Mouse (Mus musculus) embryo, embryonic 10 days (tissue): ENCODE data around the gene Gm36864.
"Not testable (repeated sequence)": the region's sequence is repeated elsewhere in the genome, so short reads cannot be mapped to it uniquely, and the experiment has no call there.

Source experiments
- DNase-seq: peaks from one replicate; pipeline ENCODE4 v3.0.0-alpha.2; 2015; ENCODE audit warnings: low spot score

Gm36864 gene

GRCm38 (mm10) chr7:44235909-44236308 lies at the start of gene Gm36864:
TSS of gene Gm36864 (plus strand) at chr7:44236177.
- DNase-seq = no peak

- not testable (repeated sequence) for DNase-seq
Measured at GRCm38 (mm10) chr7:44186516-44186915, 49.5 kb upstream of the Gm36864 start.

DNA sequence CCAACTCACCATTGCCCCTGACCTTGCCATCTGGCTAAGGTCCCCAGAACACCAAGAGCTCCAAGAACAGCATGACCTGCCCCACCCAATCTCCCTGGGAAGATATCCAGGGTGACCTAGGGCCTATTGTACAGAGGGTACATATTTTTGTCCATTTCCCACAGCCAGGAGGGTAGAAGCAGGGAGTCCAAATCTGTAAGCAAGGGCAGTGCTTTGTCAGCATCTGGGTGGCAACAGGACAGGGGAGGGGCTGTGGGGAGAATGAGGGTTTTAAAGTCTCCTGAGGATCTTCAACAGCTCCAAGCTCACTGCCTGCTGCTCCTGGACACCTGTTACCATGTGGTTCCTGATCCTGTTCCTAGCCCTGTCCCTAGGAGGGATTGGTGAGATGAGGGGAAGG lies 48.0 kb upstream of the Gm36864 start, which contains the start of gene Klk1b24:
Gene Klk1b24, plus strand, starts transcription at position 301 of the 400 bp plus-strand sequence.
- DNase-seq = not testable (repeated sequence)

GRCm38 (mm10) chr7:44193466-44193865 lies 42.5 kb upstream of the Gm36864 start:
- not testable (repeated sequence) for DNase-seq

- DNase-seq = no peak
Measured at GRCm38 (mm10) chr7:44197891-44198290, 38.1 kb upstream of the Gm36864 start, which contains the start of gene Klk1b3. TSS of gene Klk1b3 (plus strand) at chr7:44198191.

GRCm38 (mm10) chr7:44207135-44207534 lies 28.8 kb upstream of the Gm36864 start, which contains the start of gene Klk1b4:
TSS of gene Klk1b4 (plus strand) at chr7:44207435.
- DNase-seq = not testable (repeated sequence)

DNA sequence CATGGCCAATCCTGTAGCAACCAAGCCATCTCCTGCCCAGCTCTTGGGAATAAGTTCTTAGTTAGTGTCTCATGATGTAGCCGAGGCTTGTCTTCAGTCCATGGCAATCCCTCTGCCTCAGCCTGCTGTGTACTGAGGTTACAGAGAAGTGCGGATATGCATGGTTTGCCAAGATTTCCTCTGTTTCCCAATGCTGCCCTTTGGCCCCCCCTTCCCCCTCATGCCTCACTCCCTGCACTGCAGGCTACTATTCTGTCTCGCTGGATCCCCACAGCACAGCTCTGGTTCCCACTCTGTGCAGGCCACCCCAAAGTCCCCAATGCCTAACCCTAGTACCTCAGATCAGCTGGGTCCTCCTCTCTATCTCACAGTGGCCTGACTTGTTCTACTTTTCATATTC lies 27.7 kb upstream of the Gm36864 start:
- DNase-seq = no peak

- no peak for DNase-seq
Measured at GRCm38 (mm10) chr7:44215645-44216044, 20.3 kb upstream of the Gm36864 start, which contains the start of gene Klk1b5. TSS of gene Klk1b5 (plus strand) at chr7:44215945.

GRCm38 (mm10) chr7:44221601-44222000 lies 14.4 kb upstream of the Gm36864 start:
- DNase-seq = not testable (repeated sequence)

- not testable (repeated sequence) for DNase-seq
Measured at GRCm38 (mm10) chr7:44222335-44222734, 13.6 kb upstream of the Gm36864 start.

DNA sequence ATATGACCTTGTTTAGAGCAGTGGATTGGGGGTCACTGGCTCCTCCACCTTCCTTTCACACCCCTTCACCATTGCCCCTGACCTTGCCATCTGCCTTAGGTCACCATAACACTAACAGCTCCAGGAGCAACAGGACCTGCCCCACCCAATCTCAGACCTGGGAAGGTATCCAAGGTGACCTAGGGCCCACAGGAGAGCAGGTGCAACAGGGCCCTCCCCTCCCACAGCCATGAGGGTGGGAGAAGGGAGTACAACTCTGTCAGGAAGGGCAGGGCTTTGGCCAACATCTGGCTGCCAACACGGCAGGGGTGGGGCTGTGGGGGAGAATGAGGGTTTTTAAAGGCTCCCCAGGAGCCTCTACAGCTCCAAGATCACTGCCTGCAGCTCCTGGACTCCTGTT lies 10.9 kb upstream of the Gm36864 start, which contains the start of gene Klk1:
Gene Klk1, plus strand, starts transcription at position 285 of the 400 bp plus-strand sequence.
- DNase-seq = no peak

- DNase-seq = no peak
Measured at GRCm38 (mm10) chr7:44239913-44240312, 3.9 kb downstream of the Gm36864 start.

GRCm38 (mm10) chr7:44240712-44241111 lies 4.7 kb downstream of the Gm36864 start:
- DNase-seq = no peak

GRCm38 (mm10) chr7:44241163-44241562 lies 5.2 kb downstream of the Gm36864 start:
- DNase-seq = peak; percentile 3

- no peak for DNase-seq
Measured at GRCm38 (mm10) chr7:44244080-44244479, 8.1 kb downstream of the Gm36864 start.

DNA sequence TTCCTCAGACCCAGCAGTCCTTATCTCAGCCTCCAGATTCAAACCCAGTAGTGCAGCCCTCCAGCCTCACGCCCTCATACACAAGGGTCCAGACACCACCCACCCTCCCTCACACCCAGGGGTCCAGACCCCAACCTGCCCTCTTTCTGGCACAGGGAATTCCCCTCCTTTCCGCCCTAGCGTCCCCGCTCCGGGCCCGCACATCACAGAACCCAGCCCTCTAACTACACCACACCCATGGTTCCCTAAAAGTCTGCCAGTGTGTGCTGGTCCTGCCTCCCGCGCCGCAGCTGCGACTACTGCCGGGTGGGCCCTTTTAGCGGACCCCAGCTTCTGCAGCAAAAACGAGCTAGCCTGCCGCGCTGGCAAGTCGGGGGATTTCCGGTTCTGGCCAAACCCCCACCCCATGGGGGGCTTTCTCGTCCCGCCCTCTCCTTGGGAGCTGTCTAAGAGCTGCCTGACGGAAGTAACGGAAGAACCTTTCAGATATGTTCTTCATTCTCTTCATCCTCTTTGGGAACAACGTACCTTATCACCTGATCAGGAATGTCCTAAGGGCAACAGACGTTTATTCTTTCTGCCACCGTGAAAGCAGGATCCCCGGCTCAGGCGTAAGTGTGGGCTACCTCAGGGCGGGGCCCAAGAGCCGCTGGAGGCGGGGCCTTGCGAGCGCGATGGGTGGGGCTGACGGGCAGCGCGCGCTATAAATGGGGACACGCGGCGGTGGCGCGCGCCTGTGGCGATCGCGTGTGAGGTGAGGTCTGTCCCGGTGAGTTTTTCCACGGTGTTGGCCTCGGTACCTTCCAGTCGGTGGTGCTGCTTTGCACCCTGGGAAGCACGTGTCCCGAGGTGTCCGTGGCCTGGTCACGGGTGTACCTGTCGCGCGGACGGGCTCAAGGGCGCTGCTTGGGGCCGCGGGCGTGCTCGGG lies 10.3 kb downstream of the Gm36864 start, which contains the start of the genes 1700028J19Rik and 2410002F23Rik:
Gene 1700028J19Rik, minus strand, starts transcription at position 641 of the 929 bp plus-strand sequence.
Gene 2410002F23Rik, plus strand, starts transcription at position 668 of the 929 bp plus-strand sequence.
- DNase-seq = peak; percentile 88

- DNase-seq = peak; percentile 43
Measured at GRCm38 (mm10) chr7:44246984-44247470, 11.1 kb downstream of the Gm36864 start.

DNA sequence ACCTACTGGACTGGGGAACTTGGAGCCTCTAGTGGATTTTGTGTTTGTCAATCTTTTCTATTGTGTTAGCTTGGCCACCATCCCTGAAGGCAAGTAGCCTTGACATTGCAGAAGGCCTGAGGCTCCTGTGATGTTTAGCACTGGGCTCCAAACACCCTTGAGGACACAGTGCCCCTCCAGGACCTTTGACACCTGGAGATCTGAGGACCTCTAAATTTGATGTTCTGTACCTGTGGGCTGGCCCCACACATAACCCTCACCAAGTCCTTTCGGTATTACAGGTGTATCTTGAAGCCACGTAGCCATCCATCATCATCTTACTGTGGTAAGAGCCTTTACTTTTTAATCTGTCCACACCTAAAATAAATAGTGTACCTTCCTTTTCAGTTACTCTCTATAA lies 12.0 kb downstream of the Gm36864 start:
- DNase-seq = no peak

- DNase-seq = no peak
Measured at GRCm38 (mm10) chr7:44249248-44249647, 13.3 kb downstream of the Gm36864 start.

GRCm38 (mm10) chr7:44250732-44251275 lies 14.8 kb downstream of the Gm36864 start:
- DNase-seq = not testable (repeated sequence)

- peak; percentile 5 for DNase-seq
Measured at GRCm38 (mm10) chr7:44253023-44253616, 17.1 kb downstream of the Gm36864 start.

DNA sequence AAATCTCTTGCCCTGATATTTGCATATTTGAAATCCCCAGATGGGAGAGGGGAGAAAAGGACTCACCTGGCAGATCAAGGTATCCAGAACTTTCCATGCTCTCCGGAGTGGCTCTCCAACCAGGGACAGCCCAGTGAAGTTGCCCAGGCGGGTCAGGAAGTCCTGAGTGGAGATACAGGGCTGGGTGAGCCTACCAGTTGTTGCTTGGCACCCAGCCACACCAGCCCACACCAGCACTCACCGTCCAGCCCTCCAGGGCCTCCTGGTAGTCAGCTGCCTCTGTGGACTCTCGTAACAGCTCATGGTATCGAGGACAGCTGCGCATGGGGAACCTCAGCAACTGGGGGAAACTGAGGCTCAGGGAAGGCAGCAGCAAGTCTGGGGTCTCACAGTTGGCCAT lies 19.0 kb downstream of the Gm36864 start:
- DNase-seq = no peak
